Mouse (Mus musculus): ENCODE measurements around the gene Opn5. TPM values are rescaled to one million over a fixed set of nuclear protein-coding genes. Genes with fewer than 3 reads are reported as not detected.

Opn5 gene
- not detected in 2 replicates for polyA plus RNA-seq (2011; ENCODE audit: insufficient read depth, insufficient read length, low replicate concordance, missing spikeins)

DNA sequence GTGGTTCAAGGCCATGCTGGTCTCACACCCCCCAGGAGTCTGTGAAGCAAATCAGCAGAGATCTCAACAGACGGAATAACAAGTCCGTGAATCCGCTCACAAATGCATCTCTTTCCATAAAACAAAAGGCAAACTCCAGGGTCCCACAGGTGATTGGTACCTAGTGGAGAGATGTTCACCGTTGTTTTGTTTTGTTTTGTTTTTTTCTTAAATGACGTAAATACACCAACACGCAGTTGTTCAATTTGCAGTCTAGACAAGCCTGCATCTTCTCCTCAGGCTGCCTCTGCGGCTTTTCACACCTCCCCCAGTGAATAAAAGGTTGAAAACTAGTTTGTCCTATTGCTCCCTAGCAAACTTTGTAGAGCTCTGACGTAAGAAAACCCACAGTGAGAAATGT, at the start of gene Opn5:
Gene Opn5 (minus strand): TSS at position 101 of the 400 bp plus-strand sequence.
- WGBS: 85% methylated on average over 8 of the region's 8 CpGs
- no peak within 1 kb of the TSS for H3K4me3 ChIP-seq (replicated peaks; ENCODE audit: control insufficient read depth, low read depth, low read length)
- H3K27ac ChIP-seq (ENCODE audit: control insufficient read depth, insufficient read depth, low read depth, low read length, poor library complexity): no peak within 1 kb of the TSS
- H3K4me1 ChIP-seq (ENCODE audit: control insufficient read depth, insufficient read depth, low read length): no peaks in the 10 kb centered on the region
- TF ChIP-seq POLR2A (IDR thresholded peaks at IDR 0.05; ENCODE audit: borderline replicate concordance, control insufficient read depth, low read depth, low read length) (no peak), CTCF (IDR thresholded peaks at IDR 0.05; ENCODE audit: control insufficient read depth, insufficient read depth, low read length) (no peak)

DNA sequence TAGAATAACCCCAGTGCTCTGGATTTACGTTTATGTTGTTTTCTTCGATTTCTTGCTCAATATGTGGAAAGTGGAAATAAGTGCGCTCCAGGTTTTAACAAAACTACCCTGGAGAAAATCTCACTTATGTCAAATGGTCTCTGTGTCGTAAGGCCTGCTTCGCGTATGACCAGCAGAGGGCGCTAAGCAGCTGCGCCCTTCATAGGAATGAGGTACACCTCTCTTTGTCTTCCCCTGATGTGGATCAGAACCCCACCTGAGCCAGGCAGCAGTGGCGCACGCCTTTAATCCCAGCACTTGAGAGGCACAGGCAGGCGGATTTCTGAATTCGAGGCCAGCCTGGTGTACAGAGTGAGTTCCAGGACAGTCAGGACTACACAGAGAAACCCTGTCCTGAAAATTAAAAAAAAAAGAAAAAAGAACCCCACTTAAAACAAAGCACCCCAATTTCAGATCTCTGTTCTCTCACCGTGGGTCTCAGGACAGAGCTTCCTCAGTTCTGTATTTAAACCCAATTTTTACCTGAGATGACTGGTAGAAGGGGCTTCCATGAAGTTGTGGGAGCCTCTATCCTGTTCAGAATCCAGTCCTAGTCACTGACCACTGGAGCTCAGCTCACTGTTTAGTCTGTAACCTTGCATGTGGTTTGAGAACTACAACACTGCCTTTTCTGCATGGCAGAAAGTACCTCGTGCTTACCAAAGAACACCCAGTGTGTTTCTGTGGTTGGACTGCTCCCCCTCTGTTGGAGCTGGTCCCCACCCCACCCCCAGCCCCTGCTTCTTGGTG, 47.6 kb upstream of the Opn5 start:
- Histone ChIP-seq H3K27ac (ENCODE audit: control insufficient read depth, insufficient read depth, low read depth, low read length, poor library complexity) (no peak overlapping the region), H3K4me3 (replicated peaks; ENCODE audit: control insufficient read depth, low read depth, low read length) (no peak overlapping the region), H3K4me1 (ENCODE audit: control insufficient read depth, insufficient read depth, low read length) (no peaks in the 10 kb centered on the region)
- WGBS: 20% methylated on average over 14 of the region's 14 CpGs
- TF ChIP-seq CTCF (IDR thresholded peaks at IDR 0.05; ENCODE audit: control insufficient read depth, insufficient read depth, low read length) (peak; percentile 79), POLR2A (IDR thresholded peaks at IDR 0.05; ENCODE audit: borderline replicate concordance, control insufficient read depth, low read depth, low read length) (no peak)

DNA sequence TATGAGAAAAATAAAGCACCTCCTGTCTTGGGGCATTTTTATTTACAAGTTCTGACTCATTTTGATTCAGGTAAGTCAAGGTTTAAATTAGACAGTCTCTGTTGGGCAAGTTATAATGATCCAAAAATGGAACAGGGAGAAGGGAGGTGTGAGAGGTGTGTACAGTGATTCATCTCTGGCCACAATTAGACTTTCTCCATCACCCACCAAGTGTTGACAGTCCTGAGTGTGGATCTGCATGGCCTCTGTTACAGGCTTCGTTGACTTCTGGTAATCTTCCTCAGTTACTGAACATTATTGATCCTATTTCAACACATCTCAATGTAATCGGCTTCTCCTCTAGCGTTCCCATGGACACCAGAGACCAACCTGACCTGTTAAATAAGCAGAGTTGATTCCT, 32.2 kb upstream of the Opn5 start:
- H3K4me1 ChIP-seq (ENCODE audit: control insufficient read depth, insufficient read depth, low read length): no peaks in the 10 kb centered on the region
- H3K27ac ChIP-seq (ENCODE audit: control insufficient read depth, insufficient read depth, low read depth, low read length, poor library complexity): no peak overlapping the region
- TF ChIP-seq CTCF (IDR thresholded peaks at IDR 0.05; ENCODE audit: control insufficient read depth, insufficient read depth, low read length) (no peak), POLR2A (IDR thresholded peaks at IDR 0.05; ENCODE audit: borderline replicate concordance, control insufficient read depth, low read depth, low read length) (no peak)
- 77% methylated on average over 3 of the region's 3 CpGs for WGBS
- no peak overlapping the region for H3K4me3 ChIP-seq (replicated peaks; ENCODE audit: control insufficient read depth, low read depth, low read length)

GRCm38 (mm10) chr17:42630206-42630605, 19.0 kb upstream of the Opn5 start:
- Histone ChIP-seq H3K4me3 (replicated peaks; ENCODE audit: control insufficient read depth, low read depth, low read length) (no peak overlapping the region), H3K4me1 (ENCODE audit: control insufficient read depth, insufficient read depth, low read length) (no peaks in the 10 kb centered on the region), H3K27ac (ENCODE audit: control insufficient read depth, insufficient read depth, low read depth, low read length, poor library complexity) (no peak overlapping the region)
- TF ChIP-seq CTCF (IDR thresholded peaks at IDR 0.05; ENCODE audit: control insufficient read depth, insufficient read depth, low read length): no peak
- TF ChIP-seq POLR2A (IDR thresholded peaks at IDR 0.05; ENCODE audit: borderline replicate concordance, control insufficient read depth, low read depth, low read length): no peak
- WGBS: 65% methylated on average over 2 of the region's 2 CpGs

GRCm38 (mm10) chr17:42613043-42613737, 2.0 kb upstream of the Opn5 start:
- H3K4me3 ChIP-seq (replicated peaks; ENCODE audit: control insufficient read depth, low read depth, low read length): no peak overlapping the region
- TF ChIP-seq POLR2A (IDR thresholded peaks at IDR 0.05; ENCODE audit: borderline replicate concordance, control insufficient read depth, low read depth, low read length): no peak
- TF ChIP-seq CTCF (IDR thresholded peaks at IDR 0.05; ENCODE audit: control insufficient read depth, insufficient read depth, low read length): no peak
- WGBS: 32% methylated on average over 6 of the region's 6 CpGs
- no peak overlapping the region for H3K27ac ChIP-seq (ENCODE audit: control insufficient read depth, insufficient read depth, low read depth, low read length, poor library complexity)
- H3K4me1 ChIP-seq (ENCODE audit: control insufficient read depth, insufficient read depth, low read length): no peaks in the 10 kb centered on the region

- Histone ChIP-seq H3K27ac (ENCODE audit: control insufficient read depth, insufficient read depth, low read depth, low read length, poor library complexity) (no peak overlapping the region), H3K4me1 (ENCODE audit: control insufficient read depth, insufficient read depth, low read length) (no peaks in the 10 kb centered on the region), H3K4me3 (replicated peaks; ENCODE audit: control insufficient read depth, low read depth, low read length) (no peak overlapping the region)
- WGBS: 59% methylated on average over 3 of the region's 3 CpGs
- no peak for TF ChIP-seq CTCF (IDR thresholded peaks at IDR 0.05; ENCODE audit: control insufficient read depth, insufficient read depth, low read length)
- TF ChIP-seq POLR2A (IDR thresholded peaks at IDR 0.05; ENCODE audit: borderline replicate concordance, control insufficient read depth, low read depth, low read length): no peak
Measured at GRCm38 (mm10) chr17:42608270-42608669, 2.9 kb downstream of the Opn5 start.

GRCm38 (mm10) chr17:42602829-42603784, 8.1 kb downstream of the Opn5 start:
- H3K27ac ChIP-seq (ENCODE audit: control insufficient read depth, insufficient read depth, low read depth, low read length, poor library complexity): no peak overlapping the region
- no peak overlapping the region for H3K4me3 ChIP-seq (replicated peaks; ENCODE audit: control insufficient read depth, low read depth, low read length)
- TF ChIP-seq CTCF (IDR thresholded peaks at IDR 0.05; ENCODE audit: control insufficient read depth, insufficient read depth, low read length): peak; percentile 58; the same call in 1 of the 2 replicates
- no peak for TF ChIP-seq POLR2A (IDR thresholded peaks at IDR 0.05; ENCODE audit: borderline replicate concordance, control insufficient read depth, low read depth, low read length)
- WGBS: 26% methylated on average over 15 of the region's 15 CpGs
- H3K4me1 ChIP-seq (ENCODE audit: control insufficient read depth, insufficient read depth, low read length): no peaks in the 10 kb centered on the region

All from bone marrow, adult 2 months (tissue).